Mouse (Mus musculus) fat pad, adult 2 months (tissue): ENCODE data around the gene Gm3127.
"Not testable (repeated sequence)": the region's sequence is repeated elsewhere in the genome, so short reads cannot be mapped to it uniquely, and the experiment has no call there.

Source experiments
- DNase-seq: peaks from one replicate; pipeline ENCODE4 v3.0.0-alpha.2; 2011; ENCODE audit warnings: low read depth, low spot score; ENCODE audit errors: extremely low read depth

The Gm3127 gene

DNA sequence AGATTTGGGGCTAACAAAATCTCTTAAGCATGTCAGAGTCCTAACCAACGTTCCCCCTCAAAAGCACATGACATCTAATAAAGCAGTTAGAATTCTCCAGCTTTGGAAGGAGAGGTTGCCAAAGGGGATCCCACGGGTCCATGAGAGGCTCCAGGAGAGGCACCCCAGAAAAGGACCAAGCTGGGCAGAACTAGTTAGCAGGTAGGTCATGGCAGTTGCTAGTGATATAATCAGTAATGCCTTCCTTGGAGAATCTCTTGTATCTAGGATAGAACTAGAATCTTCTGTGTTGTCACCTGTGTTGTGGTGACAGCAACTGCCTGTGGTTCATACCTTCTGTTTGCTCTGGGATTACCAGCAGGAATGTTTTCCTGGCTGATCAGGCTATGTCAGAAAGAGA lies at the start of gene Gm3127:
Gene Gm3127 (plus strand): TSS at position 301 of the 400 bp plus-strand sequence.
- DNase-seq, result not testable (repeated sequence)

DNA sequence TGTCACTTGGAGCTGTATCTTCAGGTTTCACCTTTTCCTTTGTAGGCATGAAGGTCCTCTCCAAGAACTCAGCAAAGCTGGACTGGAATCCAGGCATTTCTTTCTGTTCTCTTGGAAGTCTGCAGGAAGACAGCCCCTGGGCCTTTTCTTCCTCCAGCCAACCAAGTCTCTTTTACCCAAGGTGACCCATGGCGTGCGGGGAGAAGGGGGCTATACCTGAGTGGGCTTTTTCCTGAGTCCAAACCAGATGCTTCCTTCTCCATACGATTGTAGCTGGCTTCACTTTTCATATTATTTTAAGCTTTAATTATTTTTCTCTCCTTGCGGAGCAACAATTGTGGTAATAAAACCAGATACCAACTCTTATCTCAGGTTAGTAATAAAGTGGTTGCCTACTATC lies 23.2 kb upstream of the Gm3127 start:
- not testable (repeated sequence) for DNase-seq

DNA sequence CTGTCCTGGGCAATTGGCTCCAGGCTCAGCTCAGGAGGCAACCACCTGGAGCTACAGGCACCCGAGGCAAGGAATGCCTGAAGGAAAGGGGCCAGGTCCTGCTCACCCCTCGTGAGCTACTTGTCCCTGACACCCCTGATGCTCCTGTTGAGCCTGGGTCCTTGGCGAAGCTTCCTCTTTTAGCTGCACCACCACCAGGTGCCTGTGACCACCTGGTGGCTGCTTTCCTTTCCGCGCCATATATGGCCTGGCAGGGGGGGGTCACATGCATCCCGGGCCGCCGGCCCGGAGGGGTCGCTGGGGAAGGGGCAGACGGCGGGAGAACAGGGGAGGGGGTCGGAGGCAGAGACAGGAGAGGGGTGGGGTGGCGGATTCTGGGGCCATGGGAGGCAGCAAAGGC lies 17.2 kb downstream of the Gm3127 start:
- not testable (repeated sequence) for DNase-seq

DNA sequence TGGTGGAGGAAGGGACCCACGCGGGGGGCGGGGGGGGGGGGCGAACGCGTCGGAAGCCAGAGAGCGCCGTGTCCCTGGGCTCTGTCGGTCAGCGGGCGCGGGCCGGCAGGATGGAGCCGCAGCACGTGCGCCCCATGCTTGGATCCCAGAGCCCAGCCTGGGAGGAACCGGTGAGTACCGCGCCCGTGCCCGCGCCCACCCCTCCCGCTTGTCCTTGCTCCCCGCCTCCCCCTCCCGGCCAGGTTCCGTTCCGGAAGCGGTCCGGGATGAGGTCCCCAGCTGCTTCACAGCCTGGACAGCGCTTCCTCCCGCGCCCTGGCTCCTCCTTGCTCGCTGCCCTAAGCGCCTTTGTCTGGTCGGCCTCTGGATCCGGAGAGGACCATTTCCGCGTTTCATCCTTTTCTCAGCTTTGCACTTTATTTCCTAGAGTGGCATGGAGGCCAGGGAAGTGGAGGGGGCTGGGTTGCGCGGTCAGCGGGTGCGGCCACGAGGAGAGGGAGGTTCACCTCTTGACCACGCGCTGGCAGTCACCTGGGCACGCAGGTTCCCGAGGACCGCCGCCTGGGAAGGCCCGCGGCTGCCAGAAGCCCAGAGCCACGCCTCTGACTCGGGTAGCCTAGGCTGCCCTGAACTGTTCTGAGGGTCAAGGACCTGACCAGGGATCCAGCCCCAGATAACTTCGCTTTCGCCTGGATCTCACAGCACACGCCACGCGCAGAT lies 17.8 kb downstream of the Gm3127 start, which contains the start of gene Gm2974:
Gene Gm2974 (plus strand): TSS at position 86 of the 720 bp plus-strand sequence.
- not testable (repeated sequence) for DNase-seq

DNA sequence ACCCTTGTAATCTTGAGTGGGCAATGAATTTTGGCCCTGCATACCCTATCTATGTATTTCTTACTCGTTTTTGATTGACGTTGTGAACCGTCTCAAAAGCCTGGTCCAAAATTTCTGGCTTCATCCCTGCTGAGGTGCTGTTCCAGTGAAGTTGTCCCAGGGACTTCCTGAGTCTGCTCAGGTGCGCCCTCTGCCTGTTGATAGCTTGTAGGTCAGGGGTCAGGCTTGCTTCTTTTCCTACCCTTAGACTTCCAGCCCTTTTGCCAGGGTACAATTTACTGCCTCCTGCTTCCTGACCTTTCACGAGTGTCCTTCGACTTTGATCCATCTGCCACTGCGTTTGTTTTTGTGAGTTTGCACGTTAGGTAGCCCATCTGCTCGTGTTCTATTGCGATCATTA lies 18.5 kb downstream of the Gm3127 start:
- not testable (repeated sequence) for DNase-seq
